Mouse (Mus musculus): ENCODE results near the gene Hoxb3. TPM values are rescaled to one million over a fixed set of nuclear protein-coding genes. Genes with fewer than 3 reads are reported as not detected.
A peak's percentile ranks its signal among the peaks of the same experiment; 100 is the strongest.

The Hoxb3 gene
- polyA plus RNA-seq, 1 experiment from 2014 or later = 2.7 TPM

DNA sequence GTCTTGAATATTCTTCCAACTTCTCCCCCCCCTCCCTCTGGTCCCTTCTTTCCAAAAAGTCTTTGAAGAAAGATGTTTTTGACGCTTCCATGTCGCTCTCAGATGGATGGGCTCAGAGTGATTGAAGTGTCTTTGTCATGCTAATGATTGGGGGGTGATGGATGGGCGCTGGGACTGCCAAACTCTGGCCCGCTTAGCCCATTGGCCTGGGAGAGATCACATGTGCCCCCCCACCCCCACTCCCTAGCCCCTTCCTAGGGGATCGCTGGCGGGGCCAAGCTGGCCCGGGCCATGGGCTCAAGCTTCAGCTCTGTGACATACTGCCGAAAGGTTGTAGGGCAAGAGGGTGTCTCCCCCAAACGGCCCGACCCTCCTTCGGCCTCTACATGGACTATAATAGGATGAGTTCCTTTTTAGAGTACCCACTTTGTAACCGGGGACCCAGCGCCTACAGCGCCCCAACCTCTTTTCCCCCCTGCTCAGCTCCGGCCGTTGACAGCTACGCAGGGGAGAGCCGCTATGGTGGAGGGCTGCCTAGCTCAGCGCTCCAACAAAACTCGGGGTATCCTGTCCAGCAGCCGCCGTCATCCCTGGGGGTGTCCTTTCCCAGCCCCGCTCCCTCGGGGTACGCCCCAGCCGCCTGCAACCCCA lies 42.4 kb downstream of the Hoxb3 start, which contains the start of gene Hoxb1:
Gene Hoxb1, plus strand, starts transcription at position 312 of the 651 bp plus-strand sequence.
- 40% methylated on average over 26 of the region's 26 CpGs for WGBS

DNA sequence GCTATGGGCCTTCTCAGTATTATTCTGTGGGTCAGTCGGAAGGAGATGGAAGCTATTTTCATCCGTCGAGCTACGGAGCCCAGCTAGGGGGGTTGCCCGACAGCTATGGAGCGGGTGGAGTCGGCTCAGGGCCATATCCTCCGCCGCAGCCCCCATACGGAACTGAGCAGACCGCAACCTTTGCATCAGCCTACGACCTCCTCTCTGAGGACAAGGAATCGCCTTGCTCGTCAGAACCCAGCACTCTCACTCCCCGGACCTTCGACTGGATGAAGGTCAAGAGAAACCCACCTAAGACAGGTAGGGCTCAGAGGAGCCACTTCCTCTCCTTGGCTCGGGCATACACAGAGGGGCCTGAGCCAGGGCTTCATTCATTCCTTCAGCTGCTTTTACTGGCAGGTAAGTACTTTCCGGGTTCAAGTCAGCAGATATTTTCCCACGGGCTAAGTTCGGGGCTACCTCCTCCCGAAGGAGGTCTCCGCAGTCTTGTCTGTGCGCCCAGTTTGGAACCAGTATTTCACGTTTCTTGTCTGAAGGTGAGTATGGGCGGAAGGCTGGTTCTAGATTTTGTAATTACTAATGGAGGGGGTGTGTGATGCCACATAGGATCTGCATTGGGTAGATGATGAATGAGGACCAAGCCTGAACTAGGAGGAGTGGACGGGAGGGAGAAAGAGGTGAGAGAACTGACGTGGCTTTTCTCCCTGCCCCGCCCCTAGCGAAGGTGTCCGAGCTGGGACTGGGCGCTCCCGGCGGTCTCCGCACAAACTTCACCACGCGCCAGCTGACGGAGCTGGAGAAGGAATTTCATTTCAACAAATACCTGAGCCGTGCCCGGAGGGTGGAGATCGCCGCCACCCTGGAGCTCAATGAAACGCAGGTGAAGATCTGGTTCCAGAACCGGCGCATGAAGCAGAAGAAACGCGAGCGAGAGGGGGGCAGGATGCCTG lies 43.2 kb downstream of the Hoxb3 start:
- Histone ChIP-seq H3K36me3 (no peaks in the 10 kb centered on the region), H3K4me3 (replicated peaks) (0 out of 2 replicates have a peak overlapping the region, but pooled peaks have one; percentile 5), H3K9ac (no peak overlapping the region), H3K4me1 (replicated peaks) (peaks cover 12% of the 10 kb centered on the region), H3K27me3 (replicated peaks) (peaks cover 18% of the 10 kb centered on the region), H3K4me2 (replicated peaks) (peak overlapping the region; percentile 45), H3K9me3 (no peaks in the 10 kb centered on the region), H3K27ac (no peak overlapping the region)
- peak; percentile 25; the same call in 1 of the 2 replicates for ATAC-seq
- WGBS = 17% methylated on average over 47 of the region's 47 CpGs

More for the DNA sequence above, 42.4 kb downstream of the Hoxb3 start, which contains the start of gene Hoxb1:
- H3K4me3 ChIP-seq (replicated peaks) = 0 out of 2 replicates have a peak within 1 kb of the TSS, but pooled peaks have one; percentile 5
- no peak within 1 kb of the TSS for H3K9ac ChIP-seq
- H3K36me3 ChIP-seq = no peaks in the 10 kb centered on the region
- H3K4me1 ChIP-seq (replicated peaks) = peaks cover 12% of the 10 kb centered on the region
- H3K4me2 ChIP-seq (replicated peaks) = peak within 1 kb of the TSS; percentile 45
- no peaks in the 10 kb centered on the region for H3K9me3 ChIP-seq
- H3K27ac ChIP-seq = no peak within 1 kb of the TSS
- ATAC-seq = no peak
- H3K27me3 ChIP-seq (replicated peaks) = peaks cover 18% of the 10 kb centered on the region

DNA sequence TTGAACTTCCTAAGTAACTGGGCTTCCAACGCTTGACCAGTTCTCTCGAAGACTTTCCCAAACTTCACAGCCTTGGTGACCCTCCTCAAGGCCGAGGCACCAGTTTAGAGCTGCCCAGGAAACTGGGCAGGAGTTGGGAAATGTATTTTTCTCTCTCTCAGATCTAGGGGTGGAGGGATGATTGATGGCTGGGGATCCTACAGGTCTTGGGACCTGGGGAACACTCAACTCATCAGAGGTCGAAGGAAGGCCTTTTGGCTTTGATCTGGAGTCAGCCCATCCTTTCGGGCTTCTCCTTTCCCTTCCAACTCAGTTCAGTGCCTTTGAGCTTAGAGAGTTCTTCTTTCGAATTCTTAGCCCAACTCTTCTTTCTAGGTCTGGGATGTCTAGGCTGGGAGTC lies 44.0 kb downstream of the Hoxb3 start:
- Histone ChIP-seq H3K9me3 (no peaks in the 10 kb centered on the region), H3K36me3 (no peaks in the 10 kb centered on the region), H3K4me3 (replicated peaks) (no peak overlapping the region), H3K27me3 (replicated peaks) (peaks cover 18% of the 10 kb centered on the region), H3K4me1 (replicated peaks) (peaks cover 12% of the 10 kb centered on the region), H3K27ac (no peak overlapping the region), H3K4me2 (replicated peaks) (no peak overlapping the region), H3K9ac (no peak overlapping the region)
- 67% methylated on average over 6 of the region's 6 CpGs for WGBS
- ATAC-seq = no peak

DNA sequence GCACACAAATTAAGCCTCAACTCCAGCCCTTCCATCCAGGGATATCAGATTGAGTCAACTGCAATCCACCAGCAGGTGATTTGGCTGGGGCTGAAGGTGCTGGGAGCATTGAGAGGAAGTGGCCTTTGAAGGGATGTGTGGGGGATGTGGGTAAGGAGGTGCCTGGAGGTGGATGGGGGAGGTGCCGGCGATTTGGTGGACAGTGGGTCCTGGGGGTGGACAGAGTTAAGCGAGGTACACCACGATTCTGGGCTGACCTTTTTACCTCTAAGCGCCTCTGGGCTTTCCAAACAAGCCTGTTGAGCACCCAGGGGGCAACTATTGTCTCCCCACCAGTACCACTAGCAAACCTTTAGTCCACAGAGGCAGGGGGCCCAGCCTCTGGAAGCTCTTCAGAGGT lies 45.6 kb downstream of the Hoxb3 start:
- no peak for ATAC-seq
- 55% methylated on average over 5 of the region's 5 CpGs for WGBS
- H3K27me3 ChIP-seq (replicated peaks) = peaks cover 18% of the 10 kb centered on the region

DNA sequence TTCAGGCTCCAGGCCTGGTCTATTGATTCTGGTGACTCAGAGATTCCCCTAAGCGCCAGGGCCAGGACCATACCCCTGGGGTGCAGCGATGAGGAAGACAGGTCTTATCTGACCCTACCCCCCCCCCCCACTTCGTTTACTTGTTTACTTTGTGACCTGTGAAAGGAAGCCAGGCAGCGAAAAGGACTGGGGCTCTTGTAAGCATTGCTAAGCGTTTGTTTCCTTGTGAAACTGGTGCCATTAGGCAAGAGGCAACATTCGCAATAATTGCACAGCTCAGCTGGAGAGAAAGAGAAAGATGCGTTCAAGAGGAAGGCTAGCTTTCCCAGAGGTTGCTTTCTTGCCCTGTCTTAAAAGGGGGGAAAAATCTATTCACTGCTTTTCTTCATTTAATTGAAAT lies 46.0 kb downstream of the Hoxb3 start:
- H3K4me2 ChIP-seq (replicated peaks) = no peak overlapping the region

More for the DNA sequence above, 45.6 kb downstream of the Hoxb3 start:
- H3K4me2 ChIP-seq (replicated peaks) = no peak overlapping the region
- no peak overlapping the region for H3K4me3 ChIP-seq (replicated peaks)
- no peaks in the 10 kb centered on the region for H3K36me3 ChIP-seq
- no peak overlapping the region for H3K9ac ChIP-seq
- peaks cover 17% of the 10 kb centered on the region for H3K4me1 ChIP-seq (replicated peaks)
- H3K9me3 ChIP-seq = no peaks in the 10 kb centered on the region
- no peak overlapping the region for H3K27ac ChIP-seq

DNA sequence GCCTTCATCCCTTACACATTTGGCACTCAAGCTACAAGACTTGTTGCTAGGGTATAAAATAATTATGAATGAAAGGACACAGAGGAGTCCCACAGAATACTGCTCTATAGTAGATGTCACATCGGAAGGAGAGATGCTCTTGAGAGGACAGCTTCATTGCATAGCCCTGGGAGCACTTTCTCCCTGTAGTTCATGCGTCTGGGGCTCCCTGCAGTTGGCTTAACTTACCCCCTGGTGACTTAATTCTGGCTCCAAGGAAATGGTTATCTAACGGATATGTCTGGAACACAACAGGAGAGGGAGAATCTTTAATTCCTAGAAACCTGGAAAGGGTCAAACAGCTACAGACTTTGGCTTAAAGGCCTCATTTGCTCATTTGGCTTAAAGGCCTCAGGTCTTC lies 48.6 kb downstream of the Hoxb3 start:
- H3K27me3 ChIP-seq (replicated peaks) = peaks cover 9% of the 10 kb centered on the region; the same call in 1 of the 2 replicates
- no peak for ATAC-seq
- H3K9me3 ChIP-seq = no peaks in the 10 kb centered on the region
- H3K4me1 ChIP-seq (replicated peaks) = peaks cover 8% of the 10 kb centered on the region; the same call in 1 of the 2 replicates
- H3K4me3 ChIP-seq (replicated peaks) = no peak overlapping the region
- H3K27ac ChIP-seq = no peak overlapping the region
- no peak overlapping the region for H3K9ac ChIP-seq
- no peaks in the 10 kb centered on the region for H3K36me3 ChIP-seq
- no peak overlapping the region for H3K4me2 ChIP-seq (replicated peaks)
- WGBS = 47% methylated on average over 3 of the region's 3 CpGs

More for the DNA sequence above, 46.0 kb downstream of the Hoxb3 start:
- peaks cover 18% of the 10 kb centered on the region for H3K27me3 ChIP-seq (replicated peaks)
- no peak overlapping the region for H3K9ac ChIP-seq
- H3K9me3 ChIP-seq = no peaks in the 10 kb centered on the region
- no peak overlapping the region for H3K4me3 ChIP-seq (replicated peaks)
- H3K4me1 ChIP-seq (replicated peaks) = peaks cover 17% of the 10 kb centered on the region
- no peak overlapping the region for H3K27ac ChIP-seq
- no peak for ATAC-seq
- no peaks in the 10 kb centered on the region for H3K36me3 ChIP-seq
- WGBS = 54% methylated on average over 7 of the region's 7 CpGs

DNA sequence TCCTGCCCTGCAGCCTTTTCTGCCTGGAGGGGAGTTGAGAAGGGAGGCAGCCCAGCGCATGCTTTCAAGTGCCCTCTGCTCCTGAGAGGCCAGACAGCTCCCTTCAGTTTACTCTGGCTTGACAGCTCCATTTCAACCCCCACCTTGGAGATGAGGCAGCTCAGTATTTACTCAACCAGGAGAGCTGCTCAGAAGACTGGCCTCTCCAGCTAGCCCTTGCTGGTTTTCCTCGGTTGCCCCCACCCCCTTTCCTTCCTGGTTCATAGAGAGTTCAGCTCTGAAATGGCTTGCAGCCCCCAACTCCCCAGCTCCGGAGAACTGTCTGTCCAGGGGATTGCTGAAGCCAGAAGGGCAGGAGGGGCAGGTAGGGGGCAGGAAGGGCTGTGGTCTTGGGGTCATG lies 49.4 kb downstream of the Hoxb3 start:
- H3K9ac ChIP-seq = no peak overlapping the region
- no peak overlapping the region for H3K27ac ChIP-seq
- 11% methylated on average over 3 of the region's 3 CpGs for WGBS
- no peaks in the 10 kb centered on the region for H3K9me3 ChIP-seq
- H3K4me3 ChIP-seq (replicated peaks) = no peak overlapping the region
- no peak for ATAC-seq
- H3K4me2 ChIP-seq (replicated peaks) = no peak overlapping the region
- H3K27me3 ChIP-seq (replicated peaks) = 0 out of 2 replicates have a peak, but pooled peaks cover 9% of the 10 kb centered on the region
- H3K36me3 ChIP-seq = no peaks in the 10 kb centered on the region
- peaks cover 8% of the 10 kb centered on the region; the same call in 1 of the 2 replicates for H3K4me1 ChIP-seq (replicated peaks)

DNA sequence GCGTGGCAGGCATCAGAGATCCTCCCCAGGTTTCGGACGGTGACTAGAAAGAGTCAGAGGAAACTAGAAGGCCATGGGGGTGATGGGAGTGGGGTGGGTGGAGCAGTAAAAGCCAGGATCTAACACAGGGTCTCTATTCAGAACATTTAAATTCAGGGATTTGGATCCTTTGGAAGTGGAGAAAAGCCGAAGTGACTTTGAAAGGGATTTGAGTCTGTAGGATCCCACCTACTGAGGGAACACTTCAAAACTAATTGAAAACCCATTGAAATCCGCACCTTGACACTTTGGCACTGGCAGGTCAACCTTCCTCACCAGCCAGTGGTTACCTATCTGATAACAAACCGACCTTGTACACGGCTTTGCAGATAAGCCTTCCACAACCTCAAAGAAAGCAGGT lies 51.7 kb downstream of the Hoxb3 start:
- ATAC-seq = no peak
- no peak overlapping the region for H3K4me3 ChIP-seq (replicated peaks)
- H3K4me1 ChIP-seq (replicated peaks) = peaks cover 8% of the 10 kb centered on the region; the same call in 1 of the 2 replicates
- no peak overlapping the region for H3K4me2 ChIP-seq (replicated peaks)
- no peaks in the 10 kb centered on the region for H3K9me3 ChIP-seq
- no peaks in the 10 kb centered on the region for H3K27me3 ChIP-seq (replicated peaks)
- H3K36me3 ChIP-seq = no peaks in the 10 kb centered on the region
- 61% methylated on average over 7 of the region's 7 CpGs for WGBS
- H3K27ac ChIP-seq = no peak overlapping the region
- H3K9ac ChIP-seq = no peak overlapping the region

DNA sequence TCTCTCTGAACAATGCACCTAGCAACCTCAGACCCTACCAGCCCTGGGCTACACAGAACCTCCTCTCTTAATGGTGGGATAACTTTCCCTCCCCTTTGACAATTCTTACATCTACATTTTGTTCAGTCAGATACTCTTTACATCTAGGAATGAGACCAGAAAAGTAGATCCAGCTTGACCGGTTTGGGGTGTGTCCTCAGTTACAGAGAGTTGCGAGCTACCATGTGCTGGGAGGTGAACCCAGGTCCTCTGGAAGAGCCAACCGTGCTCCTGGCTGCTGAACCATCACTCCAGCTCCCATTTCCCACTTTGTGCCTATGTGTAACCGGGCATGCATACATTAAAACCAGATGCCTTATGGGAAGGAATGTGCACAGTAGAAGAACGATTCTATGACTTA lies 60.3 kb downstream of the Hoxb3 start:
- Histone ChIP-seq H3K9ac (no peak overlapping the region), H3K4me3 (replicated peaks) (no peak overlapping the region), H3K27me3 (replicated peaks) (no peaks in the 10 kb centered on the region), H3K4me2 (replicated peaks) (no peak overlapping the region), H3K4me1 (replicated peaks) (0 out of 2 replicates have a peak, but pooled peaks cover 4% of the 10 kb centered on the region), H3K36me3 (no peaks in the 10 kb centered on the region), H3K9me3 (no peaks in the 10 kb centered on the region), H3K27ac (0 out of 2 replicates have a peak overlapping the region, but pooled peaks have one; percentile 27)
- WGBS = 63% methylated on average over 5 of the region's 5 CpGs
- ATAC-seq = no peak

DNA sequence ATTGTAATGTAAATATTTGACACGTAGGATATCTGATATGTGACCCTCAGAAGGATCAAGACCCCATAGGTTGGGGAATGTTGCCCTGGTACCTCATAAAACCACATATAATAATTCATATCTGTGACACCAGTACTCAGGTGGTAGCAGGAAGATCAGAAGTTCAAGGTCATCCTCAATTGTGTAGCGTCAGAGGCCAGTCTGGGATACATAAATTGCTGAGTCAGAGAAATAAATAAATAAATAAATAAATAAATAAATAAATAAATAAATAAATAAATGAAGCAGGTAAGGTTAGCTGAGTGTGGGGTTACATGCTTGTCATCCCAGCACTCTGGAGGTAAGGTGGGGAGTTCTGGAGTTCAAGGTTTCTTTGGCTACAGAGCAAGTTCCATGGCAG lies 64.5 kb downstream of the Hoxb3 start:
- Histone ChIP-seq H3K9me3 (no peaks in the 10 kb centered on the region), H3K4me3 (replicated peaks) (no peak overlapping the region), H3K27ac (no peak overlapping the region), H3K4me1 (replicated peaks) (0 out of 2 replicates have a peak, but pooled peaks cover 8% of the 10 kb centered on the region), H3K36me3 (no peaks in the 10 kb centered on the region), H3K4me2 (replicated peaks) (no peak overlapping the region), H3K27me3 (replicated peaks) (no peaks in the 10 kb centered on the region), H3K9ac (no peak overlapping the region)
- WGBS = 75% methylated on average over 2 of the region's 2 CpGs
- ATAC-seq = no peak

DNA sequence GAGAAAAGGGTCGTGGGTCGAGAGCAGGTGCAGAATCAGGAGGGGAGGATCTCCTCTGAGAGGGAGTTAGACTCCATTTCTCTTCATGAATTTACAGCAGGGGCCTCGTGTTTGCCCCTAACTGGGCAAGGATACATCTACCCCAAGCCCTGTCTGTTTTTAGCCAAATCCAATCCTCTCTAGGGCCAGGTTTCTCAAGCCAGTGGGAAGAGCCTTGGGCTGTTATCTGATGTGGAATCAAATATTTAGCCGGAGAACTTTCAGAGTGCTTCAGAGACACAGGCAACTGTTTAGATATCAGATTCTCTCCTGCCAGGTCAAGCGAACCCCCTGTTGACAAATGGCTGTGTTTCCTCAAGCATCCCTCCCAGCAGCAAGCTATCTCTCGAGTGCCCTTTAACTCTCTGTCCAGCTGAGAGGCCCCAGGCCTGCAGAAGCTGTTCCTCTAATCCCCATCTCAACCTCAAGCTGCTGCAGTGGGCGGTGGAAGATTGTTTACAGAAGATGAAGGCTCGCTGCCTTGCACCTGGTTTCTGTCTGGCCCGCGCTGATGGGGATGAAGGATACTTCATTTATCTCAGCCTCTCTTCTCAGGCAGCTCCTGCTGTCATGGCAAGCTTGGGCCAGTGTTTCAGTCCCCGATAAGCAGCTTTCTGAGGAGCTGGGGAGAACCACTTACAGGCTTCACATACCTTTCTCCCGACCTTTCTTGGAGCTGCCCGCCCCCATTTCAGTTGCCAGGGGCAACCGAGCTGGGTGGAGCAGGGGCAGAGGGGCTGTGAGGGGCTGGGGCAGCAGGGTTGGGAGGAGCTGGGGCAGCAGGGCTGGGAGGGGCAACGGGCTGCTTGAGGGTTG lies 73.9 kb downstream of the Hoxb3 start:
- Histone ChIP-seq H3K4me3 (replicated peaks) (no peak overlapping the region), H3K4me2 (replicated peaks) (no peak overlapping the region; the same call in 1 of the 2 replicates), H3K27ac (peak overlapping the region; percentile 33; the same call in 1 of the 2 replicates), H3K36me3 (no peaks in the 10 kb centered on the region), H3K4me1 (replicated peaks) (peaks cover 18% of the 10 kb centered on the region), H3K27me3 (replicated peaks) (no peaks in the 10 kb centered on the region), H3K9me3 (no peaks in the 10 kb centered on the region), H3K9ac (no peak overlapping the region)
- 14% methylated on average over 15 of the region's 15 CpGs for WGBS
- peak; percentile 75 for ATAC-seq

All from intestine, embryonic 15.5 days (tissue).